Mouse (Mus musculus): ENCODE results near the gene Gtf2b.

Gene Gtf2b

GRCm38 (mm10) chr3:142811582-142811981, 46.7 kb downstream of the Gtf2b start:
- in situ Hi-C loops (cut with MboI, MseI), result no loop called here

- in situ Hi-C loops (cut with MboI, MseI), result no loop called here
These were observed 52.7 kb downstream of the Gtf2b start for GRCm38 (mm10) chr3:142817506-142817905.

GRCm38 (mm10) chr3:142823606-142824005, 58.8 kb downstream of the Gtf2b start:
- in situ Hi-C loops (cut with MboI, MseI), result no loop called here

DNA sequence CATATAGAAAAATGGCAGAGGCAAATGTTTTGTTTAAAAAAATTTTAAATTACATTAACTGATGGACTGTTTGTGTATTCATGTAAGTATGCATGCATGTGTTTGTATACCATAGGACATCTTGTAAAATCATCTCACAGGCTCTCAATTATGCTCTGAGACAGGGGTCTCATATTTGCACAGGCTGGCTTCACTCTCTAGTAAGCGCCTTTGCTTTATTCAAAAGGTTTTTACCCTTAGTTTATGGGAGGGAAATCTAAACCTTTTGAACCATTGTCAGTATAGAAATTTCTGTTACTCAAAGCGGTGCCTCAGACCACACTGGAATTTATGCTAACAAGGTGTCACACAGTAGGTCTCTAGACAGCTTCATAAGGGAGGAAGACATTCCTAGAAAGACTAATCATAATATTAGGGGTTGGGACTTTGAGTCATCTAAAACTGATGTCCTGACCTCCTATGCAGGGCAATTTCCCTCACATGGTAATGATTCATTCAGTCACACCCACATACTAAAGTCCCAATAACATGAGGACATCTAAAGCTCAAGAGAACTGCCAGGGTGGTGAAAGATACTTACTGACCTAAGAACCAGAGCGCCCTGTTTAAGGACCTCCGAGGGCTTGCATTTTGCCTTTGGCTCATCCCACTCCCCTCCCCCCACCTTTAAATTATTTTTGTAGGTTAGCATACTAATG, 61.8 kb downstream of the Gtf2b start:
- in situ Hi-C loops (cut with MboI, MseI), result no loop called here

DNA sequence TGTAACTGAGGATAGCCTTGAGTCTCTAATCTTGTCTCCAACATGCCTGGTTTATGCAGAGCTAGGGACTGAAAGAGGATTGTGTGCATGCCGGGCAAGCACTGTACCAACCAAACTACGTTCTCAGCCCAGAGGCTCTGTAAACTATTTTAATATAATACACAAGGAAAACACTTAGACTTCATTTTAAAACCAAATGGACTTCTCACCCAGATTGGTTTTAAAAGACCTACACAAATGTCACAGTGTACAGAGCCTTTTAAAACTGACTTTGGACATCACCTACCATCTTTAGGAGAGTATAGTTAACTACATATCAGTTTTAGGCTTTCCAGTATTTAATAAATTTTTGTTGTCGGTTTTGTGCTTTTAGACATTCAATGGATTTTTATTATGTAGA, 68.1 kb downstream of the Gtf2b start:
- in situ Hi-C loops (cut with MboI, MseI), result no loop called here
